Mouse (Mus musculus) adrenal gland, postnatal 36 days (tissue): Measurements from ENCODE around the gene H2-Oa. TPM values are rescaled to one million over a fixed set of nuclear protein-coding genes. Genes with fewer than 3 reads are reported as not detected.
"Not testable (repeated sequence)": the region's sequence is repeated elsewhere in the genome, so short reads cannot be mapped to it uniquely, and the experiment has no call there.

Experiments
- DNase-seq, 2 experiments: peaks; one replicate each; pipeline ENCODE4 v3.0.0; 2021; ENCODE audit warnings: mixed read lengths in 1 of 2
- total RNA-seq, 2 experiments: library from RNA; stranded (reverse); gene quantifications; 2 replicates each; pipeline ENCODE4 v1.2.3; 2021

H2-Oa gene
- total RNA-seq, 2 experiments from 2014 or later, result not detected

GRCm38 (mm10) chr17:34143461-34143860, 51.3 kb downstream of the H2-Oa start:
- no peak for DNase-seq

GRCm38 (mm10) chr17:34144221-34144620, 52.1 kb downstream of the H2-Oa start:
- DNase-seq, result not testable (repeated sequence)

Other genes starting within 250 kb of the H2-Oa start
- gene Cd320, start 249.2 kb upstream of the H2-Oa start, total RNA-seq, result 10 to 100 TPM; 30.8 to 47.3 TPM
- not detected for gene Gm7029, start 218.5 kb upstream of the H2-Oa start, total RNA-seq
- gene Kifc1, start 201.7 kb upstream of the H2-Oa start, total RNA-seq, result 1 to 10 TPM; 3.3 to 4.4 TPM
- not detected for gene Platr17, start 187.2 kb upstream of the H2-Oa start, total RNA-seq
- 10 to 100 TPM; 29.2 to 30.2 TPM for gene Daxx, start 182.9 kb upstream of the H2-Oa start, total RNA-seq
- gene Tapbp, start 176.4 kb upstream of the H2-Oa start, total RNA-seq, result 100 to 1,000 TPM; 178 to 181 TPM
- gene Zbtb22, start 176.4 kb upstream of the H2-Oa start, total RNA-seq, result 10 to 100 TPM; 26.5 to 36.1 TPM
- 10 to 100 TPM; 37.0 to 45.9 TPM for gene Rgl2, start 162.8 kb upstream of the H2-Oa start, total RNA-seq
- gene Pfdn6, start 152.0 kb upstream of the H2-Oa start, total RNA-seq, result 10 to 100 TPM; 89.2 to 90.6 TPM
- gene Wdr46, start 151.7 kb upstream of the H2-Oa start, total RNA-seq, result 10 to 100 TPM; 34.4 to 34.9 TPM
- gene B3galt4, start 140.9 kb upstream of the H2-Oa start, total RNA-seq, result 1 to 10 TPM; 4.0 to 6.6 TPM
- 10 to 100 TPM; 53.4 to 59.9 TPM for gene Vps52, start 136.5 kb upstream of the H2-Oa start, total RNA-seq
- gene Rps18, start 136.3 kb upstream of the H2-Oa start, total RNA-seq, result 100 to 1,000 TPM; 791 to 792 TPM
- gene H2-K1, start 92.0 kb upstream of the H2-Oa start, total RNA-seq, result 100 to 1,000 TPM; 459 to 574 TPM
- gene Ring1, start 67.7 kb upstream of the H2-Oa start, total RNA-seq, result 10 to 100 TPM; 43.8 to 48.3 TPM
- 100 to 1,000 TPM; 243 to 247 TPM for gene H2-Ke6, start 64.3 kb upstream of the H2-Oa start, total RNA-seq
- 100 to 1,000 TPM; 165 to 198 TPM for gene Slc39a7, start 60.7 kb upstream of the H2-Oa start, total RNA-seq
- gene Rxrb, start 60.5 kb upstream of the H2-Oa start, total RNA-seq, result 10 to 100 TPM; 53.5 to 55.7 TPM
- gene Col11a2, start 52.9 kb upstream of the H2-Oa start, total RNA-seq, result 1 to 10 TPM; 1.2 to 2.2 TPM
- 10 to 100 TPM; 11.4 to 12.7 TPM for gene H2-DMa, start 27.2 kb downstream of the H2-Oa start, total RNA-seq
- 100 to 1,000 TPM; 213 to 224 TPM for gene Brd2, start 30.3 kb downstream of the H2-Oa start, total RNA-seq
- gene H2-DMb2, start 51.0 kb downstream of the H2-Oa start, total RNA-seq, result 1 to 10 TPM in 1 of 2 experiments, under 1 TPM in 1; 0.72 to 2.2 TPM
- 1 to 10 TPM; 3.5 to 6.0 TPM for gene H2-DMb1, start 60.7 kb downstream of the H2-Oa start, total RNA-seq
- 10 to 100 TPM; 12.5 to 23.0 TPM for gene Tap1, start 95.2 kb downstream of the H2-Oa start, total RNA-seq
- 10 to 100 TPM; 11.2 to 18.8 TPM for gene Psmb9, start 95.4 kb downstream of the H2-Oa start, total RNA-seq
- gene Psmb8, start 105.4 kb downstream of the H2-Oa start, total RNA-seq, result 10 to 100 TPM; 31.0 to 34.7 TPM
- gene Tap2, start 111.2 kb downstream of the H2-Oa start, total RNA-seq, result 10 to 100 TPM; 47.0 to 54.3 TPM
- gene H2-Ob, start 146.6 kb downstream of the H2-Oa start, total RNA-seq, result under 1 TPM; 0.33 to 0.73 TPM
- 10 to 100 TPM; 36.3 to 70.4 TPM for gene H2-Ab1, start 165.3 kb downstream of the H2-Oa start, total RNA-seq
- gene H2-Aa, start 195.5 kb downstream of the H2-Oa start, total RNA-seq, result 10 to 100 TPM; 56.2 to 89.4 TPM
- gene H2-Eb1, start 213.5 kb downstream of the H2-Oa start, total RNA-seq, result 10 to 100 TPM; 52.3 to 94.3 TPM
- not detected for gene H2-Eb2, start 233.3 kb downstream of the H2-Oa start, total RNA-seq